Mouse (Mus musculus): ENCODE measurements around the gene Dao.

DNA sequence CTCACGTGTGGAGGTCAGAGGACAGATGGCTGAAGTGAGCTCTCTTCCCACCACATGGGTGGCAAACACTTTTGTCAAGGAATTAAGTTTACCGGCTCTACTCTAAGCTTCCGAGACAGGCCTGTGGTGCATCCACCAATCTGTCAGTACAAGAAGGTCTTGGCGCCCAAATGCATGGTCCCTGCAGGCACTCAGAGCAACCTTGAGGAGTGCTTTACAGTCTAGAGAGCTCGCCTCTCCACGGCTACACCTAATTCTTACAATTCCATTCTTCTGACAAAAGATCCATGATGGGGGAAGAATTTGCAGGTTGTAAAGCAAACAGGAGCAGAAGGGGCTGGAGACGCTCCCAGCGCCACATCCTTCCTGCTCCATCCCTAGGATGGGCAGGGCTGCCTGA is 26.9 kb upstream of the Dao start:
- TF ChIP-seq CTCF (IDR thresholded peaks at IDR 0.05; ENCODE audit: insufficient read depth, low read depth, low read length) (no peak), POLR2A (IDR thresholded peaks at IDR 0.05; ENCODE audit: insufficient read depth, low read depth, low read length) (no peak)
